Mouse (Mus musculus) liver, adult 2 months (tissue): ENCODE data around the gene Mypop.

ENCODE experiments used
- CTCF ChIP-seq: fragments of 200-500 bp; IDR thresholded peaks from 2 replicates; pipeline ENCODE4 v1.5.1; 2011; ENCODE audit warnings: low read depth, low read length, control low read depth
- POLR2A ChIP-seq: fragments of 200-500 bp; IDR thresholded peaks from 2 replicates; pipeline ENCODE4 v1.6.1; 2011; ENCODE audit warnings: low read length, control low read depth; ENCODE audit not compliant: insufficient read depth; ENCODE audit errors: extremely low read depth

- TF ChIP-seq POLR2A (no peak), CTCF (no peak)
Observed at GRCm38 (mm10) chr7:19031641-19032040, 40.6 kb downstream of the Mypop start.
